Mouse (Mus musculus) intestine, postnatal 0 days (tissue): ENCODE measurements around the gene Ccin. TPM values are rescaled to one million over a fixed set of nuclear protein-coding genes. Genes with fewer than 3 reads are reported as not detected.

Source experiments
- ATAC-seq: fragments of 200-750 bp; cut with Nextera tagmentation; 2 replicates; pipeline ENCODE4 v1.8.0; 2017; ENCODE audit warnings: mild to moderate bottlenecking, moderate TSS enrichment, moderate library complexity
- H3K27ac ChIP-seq: fragments of 300-500 bp; sonication (generic); 2 replicates; pipeline ENCODE4 v1.5.1; 2014; ENCODE audit warnings: mild to moderate bottlenecking, low read depth, low read length, moderate library complexity
- H3K27me3 ChIP-seq: fragments of 300-500 bp; sonication (generic); replicated peaks from 2 replicates; pipeline ENCODE4 v1.6.1; 2014; ENCODE audit warnings: low read length, mixed read lengths; ENCODE audit not compliant: control insufficient read depth, insufficient read depth
- H3K36me3 ChIP-seq: fragments of 300-500 bp; sonication (generic); 2 replicates; pipeline ENCODE4 v1.6.1; 2014; ENCODE audit warnings: mild to moderate bottlenecking, moderate library complexity; ENCODE audit not compliant: control insufficient read depth, insufficient read depth
- H3K4me1 ChIP-seq: fragments of 300-500 bp; sonication (generic); replicated peaks from 2 replicates; pipeline ENCODE4 v1.6.1; 2014; ENCODE audit warnings: antibody characterized with exemption, low read length, mixed read lengths; ENCODE audit not compliant: control insufficient read depth, insufficient read depth
- H3K4me2 ChIP-seq: fragments of 300-500 bp; sonication (generic); replicated peaks from 2 replicates; pipeline ENCODE4 v1.6.1; 2014; ENCODE audit warnings: low read depth, mild to moderate bottlenecking, moderate library complexity
- H3K4me3 ChIP-seq: fragments of 300-500 bp; sonication (generic); 2 replicates; pipeline ENCODE4 v1.5.1; 2014; ENCODE audit warnings: low read depth, low read length
- H3K9ac ChIP-seq: fragments of 300-500 bp; sonication (generic); 2 replicates; pipeline ENCODE4 v1.6.1; 2014; ENCODE audit warnings: mild to moderate bottlenecking, low read depth, low read length
- H3K9me3 ChIP-seq: fragments of 300-500 bp; sonication (generic); 2 replicates; pipeline ENCODE4 v1.6.1; 2016; ENCODE audit warnings: mixed run types; ENCODE audit not compliant: control insufficient read depth
- CTCF ChIP-seq: sonication (generic); IDR thresholded peaks from 2 replicates; pipeline ENCODE4 v1.5.1; 2016; ENCODE audit warnings: low read depth, mild to moderate bottlenecking, control low read depth, antibody characterized with exemption, moderate library complexity
- whole genome bisulfite sequencing: fragments of 180-500 bp; shearing (Covaris S2); extraction: QIAGEN DNeasy Blood & Tissue Kit; methylation state at CpG from one replicate; pipeline ENCODE4 v1.1.7; 2014; 5-methylcytosine and 5-hydroxymethylcytosine counted together
- polyA plus RNA-seq: library from polyadenylated mRNA; unstranded; fragments of >200 nt; fragmentation: Nextera tagmentation; extraction: Ambion mirVana; gene quantifications from 2 replicates; pipeline ENCODE4 v1.2.1, GENCODE M21; 2015

Gene Ccin
- polyA plus RNA-seq, 1 experiment from 2014 or later, result not detected

DNA sequence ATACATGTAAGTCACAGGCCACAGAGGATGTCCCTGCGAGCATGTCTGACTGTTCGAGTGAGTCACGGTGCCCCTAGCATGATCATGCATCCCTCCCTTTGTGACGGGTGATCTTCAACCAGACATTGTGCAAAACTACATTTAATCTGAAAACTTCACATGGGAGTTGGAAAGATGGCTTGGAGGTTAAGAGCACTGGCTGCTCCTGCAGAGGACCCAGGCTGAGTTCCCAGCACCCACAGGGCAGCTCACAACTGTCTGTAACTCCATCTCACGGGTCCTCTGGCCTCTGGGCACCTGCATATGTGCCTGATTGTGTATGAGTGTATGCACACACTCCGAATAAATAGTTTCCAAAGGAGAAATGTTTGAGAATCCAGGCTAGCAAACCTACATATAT lies 41.0 kb downstream of the Ccin start:
- peaks cover 91% of the 10 kb centered on the region for H3K36me3 ChIP-seq
- no peaks in the 10 kb centered on the region for H3K27me3 ChIP-seq
- no peaks in the 10 kb centered on the region for H3K4me1 ChIP-seq
- TF ChIP-seq CTCF, result no peak
- no peak overlapping the region for H3K4me3 ChIP-seq
- WGBS, result 96% methylated on average over 6 of the region's 6 CpGs
- no peak overlapping the region for H3K4me2 ChIP-seq
- ATAC-seq, result no peak
- H3K9me3 ChIP-seq, result no peaks in the 10 kb centered on the region
- H3K9ac ChIP-seq, result no peak overlapping the region
- no peak overlapping the region for H3K27ac ChIP-seq

GRCm38 (mm10) chr4:44025570-44025969 lies 42.3 kb downstream of the Ccin start:
- Histone ChIP-seq H3K9ac (no peak overlapping the region), H3K27ac (no peak overlapping the region), H3K4me1 (no peaks in the 10 kb centered on the region), H3K9me3 (no peaks in the 10 kb centered on the region), H3K27me3 (no peaks in the 10 kb centered on the region), H3K4me2 (no peak overlapping the region), H3K4me3 (no peak overlapping the region), H3K36me3 (peaks cover 90% of the 10 kb centered on the region)
- ATAC-seq, result no peak
- TF ChIP-seq CTCF, result no peak
- 95% methylated on average over 6 of the region's 6 CpGs for WGBS

DNA sequence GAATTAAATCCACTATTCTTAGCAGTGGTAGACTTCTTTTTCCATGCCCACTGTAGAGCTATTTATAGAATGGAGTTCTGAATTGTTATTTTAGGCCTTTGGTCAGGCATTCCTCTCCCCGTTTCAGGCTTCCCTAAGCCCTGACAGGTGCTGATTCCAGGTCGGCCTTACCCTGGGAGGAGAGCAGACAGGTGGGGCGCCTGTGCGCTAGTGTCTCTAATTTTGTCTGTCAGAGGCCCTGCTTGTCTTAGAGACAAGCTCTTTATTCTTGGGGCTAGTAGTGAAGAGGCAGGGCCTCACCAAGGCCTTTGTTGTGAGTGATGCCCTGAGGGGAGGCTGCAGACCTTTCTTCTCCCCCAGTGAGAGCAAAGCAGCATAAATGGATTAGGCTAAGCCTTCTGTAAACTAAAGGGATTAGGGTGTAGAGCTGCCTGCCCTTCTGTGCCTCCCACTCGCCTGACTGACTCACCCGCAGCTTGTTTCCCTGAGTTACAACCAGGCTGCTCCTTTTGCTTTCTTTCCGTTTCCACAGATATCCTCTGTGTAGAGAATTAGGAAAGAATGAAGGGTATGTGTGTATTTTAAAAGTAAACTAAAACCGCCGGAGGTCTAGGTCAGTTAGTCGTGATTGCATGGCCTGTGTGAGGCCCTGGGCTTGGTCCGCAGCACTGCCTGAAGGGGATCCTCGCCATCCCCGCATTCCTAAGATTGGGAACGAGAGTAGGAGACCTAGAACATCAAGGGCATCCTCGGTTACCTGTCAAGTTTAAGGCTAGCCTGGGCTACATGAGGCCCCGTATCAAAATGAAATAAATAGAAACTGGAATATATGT lies 45.2 kb downstream of the Ccin start:
- 36% methylated on average over 16 of the region's 16 CpGs for WGBS
- Histone ChIP-seq H3K4me2 (no peak overlapping the region), H3K9ac (no peak overlapping the region), H3K27ac (no peak overlapping the region), H3K27me3 (no peaks in the 10 kb centered on the region), H3K4me1 (no peaks in the 10 kb centered on the region), H3K9me3 (no peaks in the 10 kb centered on the region), H3K36me3 (peaks cover 91% of the 10 kb centered on the region), H3K4me3 (no peak overlapping the region)
- TF ChIP-seq CTCF, result no peak
- no peak for ATAC-seq

GRCm38 (mm10) chr4:44029661-44030066 lies 46.4 kb downstream of the Ccin start:
- ATAC-seq, result no peak
- H3K9ac ChIP-seq, result no peak overlapping the region

DNA sequence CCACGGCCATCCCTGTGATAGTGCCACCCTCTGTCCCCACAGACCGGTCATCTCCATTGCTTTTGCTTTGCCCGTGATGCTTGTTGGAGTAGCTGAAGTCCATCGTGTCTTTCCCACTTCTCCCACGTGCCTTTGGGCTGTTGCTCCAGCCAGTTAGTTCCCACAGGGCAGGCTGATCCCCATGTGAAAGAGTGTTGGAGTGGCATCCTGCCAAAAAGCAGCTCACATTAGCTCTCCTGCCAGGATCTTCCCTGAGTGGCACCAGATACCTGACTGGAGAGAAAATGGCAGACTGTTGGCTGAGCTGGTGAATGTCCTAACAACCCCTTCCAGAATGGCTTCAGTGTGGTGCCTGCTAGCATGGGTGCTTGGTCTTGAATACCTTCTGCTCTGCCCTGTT lies 48.2 kb downstream of the Ccin start:
- 85% methylated on average over 5 of the region's 5 CpGs for WGBS
- Histone ChIP-seq H3K27ac (no peak overlapping the region), H3K27me3 (no peaks in the 10 kb centered on the region), H3K9ac (no peak overlapping the region), H3K9me3 (no peaks in the 10 kb centered on the region), H3K36me3 (peaks cover 70% of the 10 kb centered on the region), H3K4me2 (no peak overlapping the region), H3K4me3 (no peak overlapping the region), H3K4me1 (no peaks in the 10 kb centered on the region)
- no peak for ATAC-seq
- no peak for TF ChIP-seq CTCF

More at GRCm38 (mm10) chr4:44029661-44030066, 46.4 kb downstream of the Ccin start:
- peaks cover 88% of the 10 kb centered on the region for H3K36me3 ChIP-seq
- no peaks in the 10 kb centered on the region for H3K4me1 ChIP-seq
- H3K27ac ChIP-seq, result no peak overlapping the region
- H3K4me3 ChIP-seq, result no peak overlapping the region
- peak; percentile 24; the same call in 1 of the 2 replicates for TF ChIP-seq CTCF
- H3K4me2 ChIP-seq, result no peak overlapping the region
- H3K9me3 ChIP-seq, result no peaks in the 10 kb centered on the region
- 88% methylated on average over 15 of the region's 15 CpGs for WGBS
- no peaks in the 10 kb centered on the region for H3K27me3 ChIP-seq

Other genes starting within 250 kb of the Ccin start
- gene Olfr159, start 212.5 kb upstream of the Ccin start, polyA plus RNA-seq, result not detected in 2 replicates
- not detected in 2 replicates for gene Olfr156, start 159.6 kb upstream of the Ccin start, polyA plus RNA-seq
- not detected in 2 replicates for gene Olfr157, start 143.3 kb upstream of the Ccin start, polyA plus RNA-seq
- gene Olfr155, start 131.9 kb upstream of the Ccin start, polyA plus RNA-seq, result not detected in 2 replicates
- gene Reck, start 108.0 kb upstream of the Ccin start, polyA plus RNA-seq, result 5.7 and 5.9 TPM in 2 replicates
- 25.2 and 26.8 TPM in 2 replicates for gene Glipr2, start 26.1 kb upstream of the Ccin start, polyA plus RNA-seq
- gene Clta, start 21.0 kb downstream of the Ccin start, polyA plus RNA-seq, result 343 and 352 TPM in 2 replicates
- gene Gne, start 100.7 kb downstream of the Ccin start, polyA plus RNA-seq, result 22.2 and 30.4 TPM in 2 replicates